Mouse (Mus musculus) brain, embryonic 14.5 days (tissue): ENCODE results near the gene Rpap1. TPM values are rescaled to one million over a fixed set of nuclear protein-coding genes. Genes with fewer than 3 reads are reported as not detected.

Experiments used
- DNase-seq: peaks from one replicate; pipeline ENCODE4 v3.0.0-alpha.2; 2011; ENCODE audit warnings: low read depth
- CTCF ChIP-seq: fragments of 200-500 bp; IDR thresholded peaks from 2 replicates; pipeline ENCODE4 v1.5.1; 2012; ENCODE audit warnings: inconsistent platforms, mild to moderate bottlenecking, moderate library complexity, borderline replicate concordance; ENCODE audit not compliant: insufficient read depth, insufficient read length; ENCODE audit errors: extremely low read depth
- POLR2A ChIP-seq: fragments of 200-500 bp; IDR thresholded peaks from 2 replicates; pipeline ENCODE4 v1.6.1; 2012; ENCODE audit warnings: mild to moderate bottlenecking, inconsistent platforms, borderline replicate concordance; ENCODE audit not compliant: poor library complexity, insufficient read depth, insufficient read length, severe bottlenecking; ENCODE audit errors: extremely low read depth
- polyA plus RNA-seq: library from polyadenylated mRNA; depleted of rRNA; stranded (reverse); fragments of >200 nt; gene quantifications from 2 replicates; pipeline ENCODE4 v1.2.3, GENCODE M21; 2012

The Rpap1 gene
- polyA plus RNA-seq, 1 experiment: 24.7 TPM

DNA sequence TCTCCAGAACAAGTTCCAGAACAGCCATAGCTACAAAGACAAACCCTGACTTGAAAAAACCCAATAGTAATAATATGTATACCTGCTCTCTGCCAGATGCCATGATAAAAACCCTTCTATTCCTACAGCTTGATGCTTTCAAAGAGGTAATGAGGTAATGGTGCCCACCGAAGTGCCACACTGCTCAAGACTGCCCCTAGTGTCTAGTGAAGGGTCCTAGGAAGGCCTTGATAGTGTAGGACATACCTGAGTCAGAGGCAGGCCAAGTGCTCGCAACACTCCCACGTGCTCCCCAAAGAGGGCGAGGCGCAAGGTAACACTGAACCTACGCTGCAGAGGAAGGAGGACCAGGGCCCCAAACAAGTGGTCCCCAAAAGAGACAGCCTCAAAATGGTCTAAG, 20.1 kb downstream of the Rpap1 start:
- TF ChIP-seq POLR2A (no peak), CTCF (peak; percentile 22; the same call in 1 of the 2 replicates)

DNA sequence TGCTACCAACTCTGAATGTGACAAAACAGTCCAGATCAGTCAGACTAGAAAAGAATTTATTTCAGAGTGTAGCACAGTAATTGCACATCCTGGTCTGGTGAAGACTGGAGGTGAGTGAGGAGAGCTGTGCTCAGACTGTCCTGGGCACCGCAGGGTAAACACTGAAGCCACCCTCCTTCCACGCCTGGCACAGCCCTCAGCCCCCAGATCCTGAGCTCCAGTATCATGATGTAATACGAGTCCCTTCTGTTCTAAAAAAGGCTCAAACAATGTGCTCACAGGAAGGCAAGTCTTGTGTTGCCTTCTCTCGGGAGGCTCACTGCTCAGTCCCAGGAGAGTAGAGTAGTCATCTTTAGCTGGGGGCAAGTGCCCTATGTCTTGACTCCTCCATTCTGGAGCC, 23.4 kb downstream of the Rpap1 start:
- no peak for TF ChIP-seq CTCF
- no peak for TF ChIP-seq POLR2A
- no peak for DNase-seq

More for the DNA sequence above, 20.1 kb downstream of the Rpap1 start:
- DNase-seq: no peak

DNA sequence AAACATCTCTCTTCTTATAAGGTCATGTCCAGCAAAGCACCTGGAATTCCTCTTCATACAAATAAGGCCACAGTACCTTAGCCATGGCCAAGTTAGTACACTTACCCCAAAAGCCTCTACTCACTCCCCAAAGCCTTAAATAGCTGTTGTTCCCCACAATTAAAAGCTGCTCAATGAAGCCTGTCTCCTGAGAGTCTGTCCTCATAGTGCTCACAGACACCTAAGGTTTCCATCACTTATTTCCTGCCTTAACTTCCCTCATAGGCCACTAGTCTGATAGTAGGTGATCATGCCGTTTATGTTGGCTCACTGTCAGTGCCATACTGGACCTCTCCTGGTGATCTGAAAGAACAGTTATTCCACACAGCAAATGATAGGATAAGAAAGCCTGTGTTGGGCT, 25.1 kb downstream of the Rpap1 start:
- TF ChIP-seq POLR2A: no peak
- DNase-seq: no peak

DNA sequence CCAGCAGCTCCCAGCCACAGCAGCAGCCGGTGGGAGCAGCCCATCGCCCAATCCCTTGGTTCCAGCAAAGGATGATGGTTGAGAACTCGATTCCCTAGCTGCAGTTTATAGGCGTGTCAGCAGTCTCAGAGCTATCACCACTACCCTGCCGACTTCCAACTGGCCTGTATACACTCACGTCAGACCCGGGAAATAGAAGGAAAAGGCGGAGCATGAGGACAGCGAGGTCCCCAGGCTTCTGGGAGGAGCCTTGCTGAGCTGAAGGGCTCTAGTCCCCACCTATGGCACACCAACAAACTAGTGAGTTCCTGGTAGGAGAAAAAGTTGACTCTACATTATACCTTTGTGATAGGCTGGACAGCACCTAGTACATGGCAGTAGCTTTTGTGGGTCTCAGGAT, 27.1 kb downstream of the Rpap1 start, which contains the start of gene Ltk:
Gene Ltk (minus strand): TSS at position 181 of the 400 bp plus-strand sequence.
- TF ChIP-seq POLR2A (no peak), CTCF (no peak)
- no peak for DNase-seq

DNA sequence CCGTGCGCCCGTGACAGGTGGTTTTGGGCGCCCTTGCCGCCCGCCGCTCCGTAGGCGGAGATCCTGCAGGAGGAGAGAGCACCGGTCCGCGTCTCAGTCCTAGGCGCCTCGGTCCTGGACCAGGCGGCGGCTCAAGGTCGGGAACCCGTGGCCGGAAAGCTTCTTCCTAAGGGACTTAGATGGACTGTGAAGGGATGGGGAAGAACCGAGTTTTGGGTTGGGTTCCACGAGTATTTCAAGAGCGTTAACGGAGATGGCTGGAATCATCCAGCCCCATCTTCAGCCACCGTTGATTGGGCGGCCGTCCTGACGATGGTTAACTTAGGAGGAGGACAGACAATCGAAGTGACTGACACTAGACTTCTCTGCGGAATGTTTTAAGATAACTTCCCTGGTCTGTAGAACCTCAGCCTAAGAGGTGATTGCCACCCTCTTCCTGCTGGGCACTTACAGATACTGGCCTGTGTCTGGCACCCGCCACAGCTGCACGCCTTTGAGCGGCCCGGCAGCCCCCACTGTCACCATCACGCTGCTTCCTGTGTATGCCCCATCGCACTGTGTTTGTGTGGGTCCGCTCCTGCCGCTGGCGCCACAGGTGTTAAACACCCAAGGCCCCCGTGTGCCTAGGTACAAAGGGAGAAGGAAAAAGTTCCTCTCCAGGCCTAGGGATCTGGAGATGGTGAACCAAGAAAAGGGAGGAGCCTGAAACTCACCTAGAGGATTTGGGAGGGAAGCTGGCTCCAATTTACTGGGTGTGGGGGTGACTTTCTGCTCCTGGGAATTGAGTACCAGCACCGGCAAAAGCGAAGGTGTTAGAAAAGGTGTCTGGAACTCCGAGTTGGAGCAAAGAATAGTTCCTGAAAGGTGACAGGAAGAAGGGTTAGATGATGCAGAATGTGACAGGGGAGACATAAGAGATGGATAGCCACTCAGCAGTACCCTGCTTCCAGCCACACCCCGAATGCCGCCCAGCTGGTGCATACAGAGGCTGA, 28.2 kb downstream of the Rpap1 start:
- no peak for DNase-seq

DNA sequence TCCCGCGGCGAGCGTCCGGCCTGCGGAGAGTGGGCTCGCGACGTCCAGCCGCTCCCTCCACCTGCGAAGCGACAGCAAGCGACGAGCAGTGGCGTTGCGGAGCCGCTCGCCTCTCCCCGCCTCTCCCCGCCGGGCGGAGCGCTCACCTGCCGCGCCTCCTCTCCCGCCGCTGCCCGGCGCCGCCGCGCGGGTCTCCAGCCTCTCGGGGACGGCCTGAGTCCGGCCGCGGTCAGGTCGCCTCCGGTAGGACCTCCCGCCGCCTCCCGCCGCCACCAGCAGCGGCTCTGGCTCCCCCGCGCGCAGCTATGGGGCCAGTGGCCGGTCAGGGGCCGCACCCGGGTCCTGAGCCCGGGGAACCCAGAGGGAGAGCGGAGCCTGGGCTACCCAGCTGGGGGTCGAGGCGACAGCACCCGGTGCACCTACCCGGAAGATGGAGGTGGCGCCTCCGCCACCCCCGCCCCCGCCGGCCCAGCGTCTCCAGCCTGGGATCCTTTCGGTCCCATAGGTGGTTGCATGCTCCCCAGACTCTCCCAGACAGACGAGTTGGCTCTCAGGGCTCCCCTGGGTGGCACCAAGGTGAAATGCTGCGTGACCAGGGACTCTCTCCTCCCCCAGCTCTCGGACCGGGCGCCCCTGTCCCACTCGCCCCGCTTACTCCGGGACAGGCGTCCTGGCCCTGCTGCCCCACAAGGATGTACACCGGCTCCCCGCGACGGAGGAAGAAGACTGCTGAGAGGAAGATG, 29.1 kb downstream of the Rpap1 start:
- TF ChIP-seq POLR2A: no peak
- TF ChIP-seq CTCF: no peak
- DNase-seq: peak; percentile 30

More for the DNA sequence above, 28.2 kb downstream of the Rpap1 start:
- TF ChIP-seq CTCF (no peak), POLR2A (no peak)

DNA sequence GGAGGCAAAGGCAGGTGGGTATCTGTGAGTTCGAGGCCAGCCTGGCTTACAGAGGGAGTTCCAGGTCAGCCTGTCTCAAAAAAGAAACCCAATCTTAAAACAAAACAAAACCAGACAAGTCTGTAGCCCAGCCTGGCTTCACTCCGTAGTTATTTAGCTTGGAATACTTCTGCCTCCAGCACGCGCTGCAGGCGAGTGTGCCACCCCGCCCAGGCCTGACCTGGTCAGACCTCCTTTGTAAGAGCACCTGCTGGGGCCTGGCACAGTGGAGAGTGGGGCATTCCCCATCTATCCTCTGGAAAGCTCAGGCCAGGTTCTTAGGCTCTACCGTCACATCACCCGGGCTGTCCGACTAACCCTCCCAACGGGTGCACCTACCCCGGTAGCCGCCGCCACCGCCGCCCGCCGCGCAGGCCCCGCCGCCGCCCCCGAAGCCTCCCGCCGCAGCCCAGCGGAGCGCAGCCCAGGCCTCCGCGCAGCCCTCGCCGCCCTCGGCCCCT, 29.7 kb downstream of the Rpap1 start:
- no peak for TF ChIP-seq CTCF
- TF ChIP-seq POLR2A: no peak
- DNase-seq: peak; percentile 21

DNA sequence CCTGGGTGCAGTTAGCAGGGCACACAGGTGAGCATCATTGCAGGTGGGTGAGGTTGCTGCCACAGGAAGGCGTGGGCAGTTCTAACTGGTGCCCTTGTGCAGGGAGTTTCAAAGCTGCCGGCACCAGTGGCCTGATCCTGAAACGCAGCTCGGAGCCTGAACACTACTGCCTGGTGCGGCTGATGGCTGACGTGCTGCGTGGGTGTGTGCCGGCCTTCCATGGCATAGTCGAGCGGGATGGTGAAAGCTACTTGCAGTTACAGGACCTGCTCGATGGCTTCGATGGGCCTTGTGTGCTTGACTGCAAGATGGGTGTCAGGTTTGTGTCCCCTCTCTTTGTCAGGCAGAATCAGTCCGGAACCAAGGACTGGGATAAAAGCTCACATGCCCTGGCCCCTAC, 38.1 kb downstream of the Rpap1 start:
- DNase-seq: no peak
- TF ChIP-seq CTCF (no peak), POLR2A (no peak)

DNA sequence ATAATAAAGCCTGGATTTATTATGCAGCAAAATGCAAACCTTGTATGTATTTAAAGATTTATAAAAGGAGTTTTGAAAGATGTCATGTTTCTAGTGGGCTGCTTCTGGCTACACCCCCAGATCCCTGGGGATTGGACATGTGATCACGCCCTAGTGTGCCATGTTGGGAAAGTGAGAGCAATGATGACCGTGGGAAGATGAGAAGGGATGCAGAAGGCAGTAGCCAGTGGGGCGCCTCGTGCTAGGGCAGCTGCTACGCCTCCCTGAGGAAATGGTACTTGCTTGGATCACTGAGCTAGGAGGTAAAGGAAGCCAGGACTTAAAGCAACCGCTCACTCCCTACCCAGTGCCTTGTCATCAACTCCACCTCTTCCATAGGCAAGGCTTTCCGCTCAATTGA, 39.8 kb downstream of the Rpap1 start:
- TF ChIP-seq CTCF (no peak), POLR2A (no peak)
- no peak for DNase-seq

DNA sequence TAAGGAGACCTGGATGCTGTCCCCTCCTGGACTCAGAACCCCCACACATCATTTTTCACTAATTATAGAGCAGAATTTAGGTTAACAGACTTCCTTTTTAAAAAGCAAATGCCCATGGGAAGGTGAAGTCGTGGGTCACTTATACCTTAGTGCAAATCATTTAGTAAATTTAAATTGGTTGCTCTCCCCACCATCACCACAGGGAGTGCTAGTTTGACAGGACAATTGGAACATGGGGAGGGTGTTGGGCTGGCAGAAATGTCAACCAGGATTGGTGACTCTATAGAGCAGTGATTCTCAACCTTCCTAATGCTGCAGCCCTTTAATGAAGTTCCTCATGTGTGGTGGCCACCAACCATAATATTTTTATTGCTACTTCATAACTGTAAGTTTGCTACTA, 42.1 kb downstream of the Rpap1 start:
- peak; percentile 27 for DNase-seq
- TF ChIP-seq CTCF (peak; percentile 41; the same call in 1 of the 2 replicates), POLR2A (no peak)

DNA sequence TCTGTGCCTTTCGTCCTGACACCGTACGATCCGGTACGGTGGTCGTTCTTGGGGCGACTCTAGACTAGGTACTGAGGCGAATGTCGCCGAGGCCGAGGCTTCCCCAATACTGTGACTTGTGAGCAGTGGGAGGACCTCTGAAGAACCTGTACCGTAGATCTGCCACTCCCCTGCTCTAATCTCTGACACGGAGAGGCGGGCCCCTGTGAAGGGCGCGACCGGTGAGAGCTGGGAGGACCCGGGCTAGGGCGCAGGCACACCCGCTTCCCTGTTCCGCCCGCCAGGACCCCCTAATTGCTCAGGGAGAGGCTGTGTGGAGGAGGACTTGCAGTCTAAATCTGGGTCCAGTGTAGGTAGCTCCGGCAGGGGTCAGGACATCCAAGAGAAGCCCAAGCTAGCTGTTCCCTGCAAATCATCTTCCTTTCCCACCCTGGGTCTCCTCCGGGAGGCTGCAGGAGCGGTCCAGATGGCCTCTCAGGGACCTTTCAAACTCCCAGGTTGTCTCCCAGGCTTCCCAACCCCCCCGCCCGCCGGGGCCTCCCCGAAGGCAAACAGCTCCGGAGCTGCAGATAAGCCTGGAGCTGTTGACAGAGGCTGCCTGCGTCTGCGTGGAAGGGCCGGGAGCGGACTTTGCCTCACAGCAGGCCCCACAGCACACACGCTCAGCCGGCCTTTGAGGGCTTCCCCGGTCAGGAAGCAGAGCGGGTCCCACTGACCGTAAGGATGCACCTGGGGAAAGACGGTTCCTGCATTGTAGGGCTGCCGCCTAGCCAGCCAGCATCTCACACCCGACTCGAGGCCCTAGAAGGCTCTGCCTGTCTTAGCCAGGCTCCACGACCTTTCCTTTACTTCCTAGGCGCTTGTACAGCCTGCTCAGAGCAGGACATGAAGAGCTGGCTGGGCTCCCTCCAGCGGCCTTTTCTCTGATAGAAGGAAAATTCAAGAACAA, 42.9 kb downstream of the Rpap1 start:
- DNase-seq: peak; percentile 41
- TF ChIP-seq POLR2A (no peak), CTCF (peak; percentile 18; the same call in 1 of the 2 replicates)

DNA sequence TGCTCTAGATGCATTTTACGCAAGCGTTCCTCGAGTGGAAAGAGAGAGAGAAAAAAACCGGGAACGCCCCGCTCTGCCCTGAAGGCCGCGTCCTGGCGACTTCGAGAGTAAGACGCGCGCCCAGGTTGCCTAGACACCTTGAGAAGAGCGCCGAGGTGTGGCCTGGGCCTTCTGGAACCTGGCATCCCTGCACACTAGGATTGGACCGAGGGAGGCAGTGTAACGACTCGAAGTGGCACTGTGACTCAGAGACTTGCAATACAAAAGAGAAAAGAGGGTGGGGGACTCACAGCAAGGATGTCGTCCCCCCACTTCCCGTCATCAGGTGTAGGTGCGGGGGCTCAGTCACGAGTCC, 43.6 kb downstream of the Rpap1 start:
- no peak for DNase-seq
- TF ChIP-seq POLR2A (no peak), CTCF (no peak)
